Mouse (Mus musculus) hindbrain, embryonic 11.5 days (tissue): ENCODE measurements around the gene Daam1. TPM values are rescaled to one million over a fixed set of nuclear protein-coding genes. Genes with fewer than 3 reads are reported as not detected.
"Not testable (repeated sequence)": the region's sequence is repeated elsewhere in the genome, so short reads cannot be mapped to it uniquely, and the experiment has no call there.

Experiments
- ATAC-seq: fragments of 200-750 bp; cut with Nextera tagmentation; 2 replicates; pipeline ENCODE4 v1.8.0; 2017; ENCODE audit warnings: mild to moderate bottlenecking, moderate TSS enrichment, moderate library complexity; ENCODE audit not compliant: low FRiP score
- DNase-seq: peaks from one replicate; pipeline ENCODE4 v3.0.0-alpha.2; 2015; ENCODE audit warnings: low spot score
- H3K27ac ChIP-seq: fragments of 300-500 bp; sonication (generic); 2 replicates; pipeline ENCODE4 v1.5.1; 2014; ENCODE audit warnings: mild to moderate bottlenecking, low read depth, low read length
- H3K27me3 ChIP-seq: fragments of 300-500 bp; sonication (generic); 2 replicates; pipeline ENCODE4 v1.6.1; 2014; ENCODE audit warnings: mild to moderate bottlenecking, low read length, moderate library complexity, mixed read lengths; ENCODE audit not compliant: control insufficient read depth, insufficient read depth
- H3K36me3 ChIP-seq: fragments of 300-500 bp; sonication (generic); 2 replicates; pipeline ENCODE4 v1.6.1; 2014; ENCODE audit warnings: mild to moderate bottlenecking, low read length, moderate library complexity, mixed read lengths; ENCODE audit not compliant: control insufficient read depth, insufficient read depth
- H3K4me1 ChIP-seq: fragments of 300-500 bp; sonication (generic); replicated peaks from 2 replicates; pipeline ENCODE4 v1.6.1; 2014; ENCODE audit warnings: low read length, mixed read lengths; ENCODE audit not compliant: control insufficient read depth, insufficient read depth
- H3K4me2 ChIP-seq: fragments of 300-500 bp; sonication (generic); replicated peaks from 2 replicates; pipeline ENCODE4 v1.6.1; 2014; ENCODE audit warnings: mild to moderate bottlenecking, low read depth, low read length
- H3K4me3 ChIP-seq: fragments of 300-500 bp; sonication (generic); 2 replicates; pipeline ENCODE4 v1.5.1; 2014; ENCODE audit warnings: low read depth, low read length
- H3K9ac ChIP-seq: fragments of 300-500 bp; sonication (generic); 2 replicates; pipeline ENCODE4 v1.6.1; 2014; ENCODE audit warnings: low read depth, low read length
- H3K9me3 ChIP-seq: fragments of 300-500 bp; sonication (generic); 2 replicates; pipeline ENCODE4 v1.6.1; 2016; ENCODE audit warnings: low read length; ENCODE audit not compliant: control insufficient read depth
- WGBS: fragments of 180-500 bp; shearing (Covaris S2); extraction: QIAGEN DNeasy Blood & Tissue Kit; methylation state at CpG from one replicate; pipeline ENCODE4 v1.1.7; 2014; 5-methylcytosine and 5-hydroxymethylcytosine counted together
- polyA plus RNA-seq: library from polyadenylated mRNA; unstranded; fragments of >200 nt; fragmentation: Nextera tagmentation; extraction: Ambion mirVana; gene quantifications from 2 replicates; pipeline ENCODE4 v1.2.1, GENCODE M21; 2014

Gene Daam1
- polyA plus RNA-seq, 1 experiment from 2014 or later, result 30.9 TPM

DNA sequence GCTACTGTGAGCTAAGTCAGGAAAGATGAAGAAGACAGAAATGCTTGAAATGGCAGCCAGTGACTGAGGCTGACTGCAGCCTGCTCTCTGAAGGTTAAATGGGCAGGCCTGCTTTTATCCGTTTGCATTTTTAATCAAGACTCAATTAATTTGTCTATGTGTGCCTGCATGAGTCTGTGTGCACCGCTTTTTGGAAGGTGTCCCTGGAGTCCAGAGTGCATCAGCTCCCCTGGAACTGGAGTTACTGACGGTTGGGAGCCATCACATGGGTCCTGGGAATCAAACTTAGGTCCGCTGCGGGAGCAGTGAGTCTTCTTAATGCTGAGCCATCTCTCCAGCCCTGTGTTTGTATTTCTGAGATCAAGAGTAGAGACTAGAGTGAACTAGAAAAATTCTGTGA lies 6.7 kb downstream of the Daam1 start:
- H3K4me1 ChIP-seq, result no peaks in the 10 kb centered on the region
- 86% methylated on average over 5 of the region's 5 CpGs for WGBS
- no peak overlapping the region for H3K4me3 ChIP-seq
- no peak for DNase-seq
- no peak overlapping the region for H3K9ac ChIP-seq
- H3K9me3 ChIP-seq, result no peaks in the 10 kb centered on the region
- ATAC-seq, result no peak
- H3K4me2 ChIP-seq, result no peak overlapping the region
- no peaks in the 10 kb centered on the region for H3K27me3 ChIP-seq
- no peaks in the 10 kb centered on the region for H3K36me3 ChIP-seq
- no peak overlapping the region for H3K27ac ChIP-seq

DNA sequence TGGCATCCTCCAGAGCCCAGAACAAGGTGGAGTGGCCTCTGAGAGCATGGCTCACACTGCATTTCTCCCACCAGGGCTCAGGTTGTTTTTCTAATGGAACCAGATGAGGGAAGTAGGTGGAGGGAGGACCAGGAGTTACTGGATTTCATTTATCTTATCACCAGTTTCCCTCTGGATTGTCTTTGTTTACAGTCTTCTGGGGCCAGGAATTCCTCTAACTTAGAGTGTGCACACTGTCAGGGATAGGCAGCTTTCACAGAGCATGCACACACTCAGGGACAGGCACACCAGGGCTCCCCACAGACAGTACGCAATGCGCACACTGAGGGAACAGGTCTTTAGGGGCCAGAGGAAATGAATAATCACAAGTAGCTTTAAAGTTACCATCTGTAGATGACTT lies 7.4 kb downstream of the Daam1 start:
- Histone ChIP-seq H3K4me2 (no peak overlapping the region), H3K9me3 (no peaks in the 10 kb centered on the region), H3K36me3 (no peaks in the 10 kb centered on the region), H3K27ac (no peak overlapping the region), H3K4me1 (no peaks in the 10 kb centered on the region), H3K27me3 (no peaks in the 10 kb centered on the region), H3K4me3 (no peak overlapping the region), H3K9ac (no peak overlapping the region)
- no peak for DNase-seq
- WGBS, result 78% methylated on average over 2 of the region's 2 CpGs
- ATAC-seq, result no peak

DNA sequence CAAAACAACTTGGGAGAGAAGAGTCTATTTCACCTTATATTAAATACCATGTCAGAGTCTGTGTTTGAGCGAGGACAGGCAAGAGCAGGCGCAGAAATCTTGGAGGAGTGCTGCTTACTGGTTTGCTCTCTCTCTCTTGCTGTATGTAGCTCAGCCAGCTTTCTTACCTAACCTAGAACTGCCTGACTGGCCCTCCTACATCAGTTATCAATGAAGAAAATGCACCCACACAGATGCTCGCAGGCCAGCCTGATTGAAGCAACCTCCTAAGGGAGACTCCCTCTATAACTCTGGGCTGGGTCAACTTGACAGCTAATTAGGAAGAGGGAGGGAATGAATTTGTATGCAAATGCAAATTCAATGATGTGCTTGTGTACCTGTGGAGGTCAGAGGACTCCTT lies 8.8 kb downstream of the Daam1 start:
- no peak for DNase-seq
- no peaks in the 10 kb centered on the region for H3K36me3 ChIP-seq
- no peak overlapping the region for H3K27ac ChIP-seq
- no peak overlapping the region for H3K9ac ChIP-seq
- no peaks in the 10 kb centered on the region for H3K4me1 ChIP-seq
- WGBS, result 71% methylated on average over 3 of the region's 3 CpGs
- H3K4me2 ChIP-seq, result no peak overlapping the region
- ATAC-seq, result no peak
- H3K4me3 ChIP-seq, result no peak overlapping the region
- H3K27me3 ChIP-seq, result no peaks in the 10 kb centered on the region
- H3K9me3 ChIP-seq, result no peaks in the 10 kb centered on the region

DNA sequence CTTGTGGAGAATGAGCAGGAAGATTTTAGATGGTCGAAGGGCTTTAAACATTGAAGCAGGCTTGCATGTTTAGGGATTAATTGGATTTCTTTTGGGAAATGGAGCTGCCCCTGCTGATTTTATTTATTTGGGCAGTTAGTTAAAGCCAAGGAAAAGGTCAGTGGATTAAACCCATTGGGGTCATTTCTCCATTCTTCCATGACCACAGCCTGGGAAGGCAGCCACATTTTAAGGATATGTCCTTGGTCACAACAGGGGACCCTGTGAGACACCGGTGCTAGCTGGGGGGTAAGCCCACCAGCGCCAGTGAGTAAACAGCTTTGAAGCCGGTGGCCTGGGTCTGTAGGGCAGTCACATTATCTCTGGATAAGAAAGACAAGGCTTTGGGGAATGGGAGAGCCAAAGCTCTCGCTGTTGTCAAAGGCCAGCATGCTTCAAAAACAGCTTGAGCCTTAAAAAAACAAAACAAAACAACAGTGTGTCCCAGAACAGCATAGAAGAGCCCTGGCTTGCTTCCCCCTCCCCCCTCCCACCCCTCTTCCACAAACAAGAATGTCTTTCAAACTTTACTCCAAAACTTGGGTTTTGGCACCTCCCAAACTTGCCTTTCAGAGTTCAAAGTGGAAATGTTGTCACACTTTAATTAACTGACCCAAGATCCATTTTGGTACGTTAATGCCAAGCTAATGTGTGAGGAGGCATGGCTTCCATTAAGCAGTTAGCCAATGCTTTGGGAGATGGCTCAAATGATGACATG lies 9.7 kb downstream of the Daam1 start:
- H3K4me3 ChIP-seq, result no peak overlapping the region
- no peaks in the 10 kb centered on the region for H3K9me3 ChIP-seq
- H3K27me3 ChIP-seq, result no peaks in the 10 kb centered on the region
- 32% methylated on average over 6 of the region's 6 CpGs for WGBS
- no peaks in the 10 kb centered on the region for H3K36me3 ChIP-seq
- DNase-seq (no peak), ATAC-seq (no peak)
- no peak overlapping the region for H3K9ac ChIP-seq
- no peaks in the 10 kb centered on the region for H3K4me1 ChIP-seq
- no peak overlapping the region for H3K4me2 ChIP-seq
- H3K27ac ChIP-seq, result no peak overlapping the region

DNA sequence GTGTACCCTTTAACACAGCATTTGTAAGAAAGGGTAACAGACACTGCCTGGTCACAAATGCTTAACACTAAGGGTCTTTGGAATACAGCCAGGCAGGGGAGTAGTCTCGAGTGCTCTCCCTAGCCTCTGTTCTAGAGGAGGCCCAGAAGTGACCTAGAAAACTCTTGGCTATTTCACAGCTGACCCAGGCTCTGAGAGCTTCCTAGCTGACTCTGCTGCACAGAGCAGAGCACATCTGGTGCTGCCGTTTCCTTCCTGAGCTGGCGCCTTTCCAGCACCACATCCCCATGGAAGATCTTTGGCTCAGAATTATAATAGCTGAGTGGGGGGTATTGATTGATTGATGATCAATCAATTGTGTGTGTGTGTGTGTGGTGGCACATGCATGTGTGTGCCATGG lies 11.1 kb downstream of the Daam1 start:
- 35% methylated on average over 3 of the region's 3 CpGs for WGBS
- no peak for DNase-seq
- no peaks in the 10 kb centered on the region for H3K4me1 ChIP-seq
- H3K9me3 ChIP-seq, result no peaks in the 10 kb centered on the region
- no peak overlapping the region for H3K9ac ChIP-seq
- no peak overlapping the region for H3K27ac ChIP-seq
- H3K27me3 ChIP-seq, result no peaks in the 10 kb centered on the region
- ATAC-seq, result no peak
- H3K4me2 ChIP-seq, result no peak overlapping the region
- no peak overlapping the region for H3K4me3 ChIP-seq
- no peaks in the 10 kb centered on the region for H3K36me3 ChIP-seq

DNA sequence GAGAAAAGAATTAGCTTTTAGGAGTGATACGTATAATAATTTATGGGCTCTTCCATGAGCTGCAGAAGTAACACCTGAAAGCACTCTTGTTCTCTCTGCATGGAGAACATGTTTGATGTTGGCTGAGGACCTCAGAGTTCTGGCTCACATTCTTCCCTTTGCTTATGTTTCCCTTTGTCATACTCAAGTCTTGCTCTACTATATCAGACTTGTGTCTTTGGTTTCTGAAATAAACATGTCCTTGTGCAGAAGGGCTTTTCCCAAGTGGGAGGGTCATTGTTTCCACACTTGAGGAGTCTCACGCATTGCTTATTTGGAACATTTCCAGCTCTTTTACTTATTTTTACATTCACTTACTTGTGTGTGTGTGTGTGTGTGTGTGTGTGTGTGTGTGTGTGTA lies 11.7 kb downstream of the Daam1 start:
- H3K9me3 ChIP-seq, result no peaks in the 10 kb centered on the region
- ATAC-seq (no peak), DNase-seq (no peak)
- no peak overlapping the region for H3K4me2 ChIP-seq
- no peak overlapping the region for H3K27ac ChIP-seq
- no peaks in the 10 kb centered on the region for H3K36me3 ChIP-seq
- H3K4me3 ChIP-seq, result no peak overlapping the region
- 97% methylated on average over 2 of the region's 2 CpGs for WGBS
- H3K9ac ChIP-seq, result no peak overlapping the region
- H3K4me1 ChIP-seq, result no peaks in the 10 kb centered on the region
- H3K27me3 ChIP-seq, result no peaks in the 10 kb centered on the region

DNA sequence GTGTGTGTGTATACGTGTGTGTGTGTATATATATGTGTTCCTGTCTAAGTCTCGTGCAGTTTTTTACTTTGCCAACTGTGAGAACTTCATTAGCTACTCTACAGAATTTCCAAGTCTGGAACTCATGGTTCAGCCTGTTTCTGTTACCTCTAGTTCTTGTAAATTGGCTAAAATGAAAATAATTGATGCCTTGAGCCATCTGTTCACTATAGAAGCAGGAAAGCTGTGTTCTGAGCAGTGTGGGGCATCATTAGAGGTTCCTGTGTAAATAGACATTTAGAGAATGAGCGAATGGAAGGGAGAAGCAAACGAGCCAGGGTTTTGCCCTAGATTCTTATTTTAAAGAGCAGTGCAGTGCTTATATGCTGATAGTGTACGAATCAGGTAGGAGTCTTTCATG lies 14.6 kb downstream of the Daam1 start:
- Histone ChIP-seq H3K4me1 (no peaks in the 10 kb centered on the region), H3K4me2 (no peak overlapping the region), H3K4me3 (no peak overlapping the region), H3K36me3 (no peaks in the 10 kb centered on the region), H3K27ac (no peak overlapping the region), H3K9me3 (no peaks in the 10 kb centered on the region), H3K27me3 (no peaks in the 10 kb centered on the region), H3K9ac (no peak overlapping the region)
- DNase-seq (no peak), ATAC-seq (no peak)
- WGBS, result 89% methylated on average over 5 of the region's 5 CpGs

DNA sequence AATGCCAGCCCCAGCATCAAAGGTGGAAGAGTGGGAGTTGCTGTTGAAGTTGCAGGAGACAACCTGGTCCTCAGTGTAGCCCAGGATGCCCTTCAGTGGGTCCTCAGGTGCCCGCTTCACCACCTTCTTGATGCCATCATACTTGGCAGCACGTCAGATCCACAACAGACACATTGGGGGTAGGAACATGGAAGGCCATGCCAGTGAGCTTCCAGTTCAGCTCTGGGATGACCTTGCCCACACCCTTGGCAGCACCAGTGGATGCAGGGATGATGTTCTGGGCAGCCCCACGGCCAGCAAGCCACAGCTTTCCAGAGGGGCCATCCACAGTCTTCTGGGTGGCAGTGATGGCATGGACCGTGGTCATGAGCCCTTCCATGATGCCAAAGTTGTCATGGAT lies 15.5 kb downstream of the Daam1 start:
- not testable (repeated sequence) for H3K9ac ChIP-seq, H3K4me2 ChIP-seq, H3K4me3 ChIP-seq, ATAC-seq, H3K4me1 ChIP-seq, H3K27ac ChIP-seq, H3K9me3 ChIP-seq, H3K36me3 ChIP-seq, DNase-seq, H3K27me3 ChIP-seq
- 97% methylated on average over 4 of the region's 4 CpGs for WGBS

DNA sequence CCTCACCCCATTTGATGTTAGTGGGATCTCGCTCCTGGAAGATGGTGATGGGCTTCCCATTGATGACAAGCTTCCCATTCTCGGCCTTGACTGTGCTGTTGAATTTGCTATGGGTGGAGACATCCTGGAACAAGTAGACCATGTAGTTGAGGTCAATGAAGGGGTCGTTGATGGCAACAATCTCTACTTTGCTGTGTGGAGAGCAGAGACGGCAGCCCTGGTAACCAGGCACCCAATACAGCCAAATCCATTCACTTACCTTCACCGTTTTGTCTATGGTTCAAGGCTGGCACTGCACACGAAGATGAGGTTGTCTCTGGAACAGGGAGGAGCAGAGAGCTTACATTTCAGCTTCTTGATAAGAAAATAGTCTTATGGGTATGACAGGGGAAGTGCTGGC lies 16.1 kb downstream of the Daam1 start:
- not testable (repeated sequence) for H3K9me3 ChIP-seq, H3K27ac ChIP-seq, H3K9ac ChIP-seq, H3K4me2 ChIP-seq, H3K4me1 ChIP-seq, H3K36me3 ChIP-seq, ATAC-seq, H3K4me3 ChIP-seq, DNase-seq, H3K27me3 ChIP-seq
- WGBS, result 91% methylated on average over 6 of the region's 6 CpGs
